Mouse (Mus musculus) neural tube, embryonic 12.5 days (tissue): ENCODE results near the gene Tnik. TPM values are rescaled to one million over a fixed set of nuclear protein-coding genes. Genes with fewer than 3 reads are reported as not detected.

Experiments
- ATAC-seq: fragments of 200-750 bp; cut with Nextera tagmentation; 2 replicates; pipeline ENCODE4 v1.8.0; 2017; ENCODE audit warnings: low read depth, mild to moderate bottlenecking, moderate TSS enrichment, moderate library complexity; ENCODE audit not compliant: low FRiP score
- H3K27ac ChIP-seq: fragments of 300-500 bp; sonication (generic); 2 replicates; pipeline ENCODE4 v1.5.1; 2016
- H3K27me3 ChIP-seq: fragments of 300-500 bp; sonication (generic); replicated peaks from 2 replicates; pipeline ENCODE4 v1.6.1; 2016; ENCODE audit warnings: mild to moderate bottlenecking
- H3K36me3 ChIP-seq: fragments of 300-500 bp; sonication (generic); 2 replicates; pipeline ENCODE4 v1.6.1; 2016; ENCODE audit warnings: mild to moderate bottlenecking
- H3K4me1 ChIP-seq: fragments of 300-500 bp; sonication (generic); 2 replicates; pipeline ENCODE4 v1.6.1; 2016
- H3K4me2 ChIP-seq: fragments of 300-500 bp; sonication (generic); replicated peaks from 2 replicates; pipeline ENCODE4 v1.6.1; 2016; ENCODE audit warnings: mild to moderate bottlenecking
- H3K4me3 ChIP-seq: fragments of 300-500 bp; sonication (generic); 2 replicates; pipeline ENCODE4 v1.5.1; 2016
- H3K9ac ChIP-seq: fragments of 300-500 bp; sonication (generic); 2 replicates; pipeline ENCODE4 v1.6.1; 2016; ENCODE audit warnings: mild to moderate bottlenecking
- H3K9me3 ChIP-seq: fragments of 300-500 bp; sonication (generic); 2 replicates; pipeline ENCODE4 v1.6.1; 2016; ENCODE audit warnings: mild to moderate bottlenecking
- WGBS: fragments of 180-500 bp; shearing (Covaris S2); methylation state at CpG from one replicate; pipeline ENCODE4 v1.1.7; 2016; 5-methylcytosine and 5-hydroxymethylcytosine counted together
- polyA plus RNA-seq: library from polyadenylated mRNA; unstranded; fragments of >200 nt; fragmentation: Nextera tagmentation; extraction: Ambion mirVana; gene quantifications from 2 replicates; pipeline ENCODE4 v1.2.1, GENCODE M21; 2016

The Tnik gene
- polyA plus RNA-seq, 1 experiment from 2014 or later = 50.6 TPM

DNA sequence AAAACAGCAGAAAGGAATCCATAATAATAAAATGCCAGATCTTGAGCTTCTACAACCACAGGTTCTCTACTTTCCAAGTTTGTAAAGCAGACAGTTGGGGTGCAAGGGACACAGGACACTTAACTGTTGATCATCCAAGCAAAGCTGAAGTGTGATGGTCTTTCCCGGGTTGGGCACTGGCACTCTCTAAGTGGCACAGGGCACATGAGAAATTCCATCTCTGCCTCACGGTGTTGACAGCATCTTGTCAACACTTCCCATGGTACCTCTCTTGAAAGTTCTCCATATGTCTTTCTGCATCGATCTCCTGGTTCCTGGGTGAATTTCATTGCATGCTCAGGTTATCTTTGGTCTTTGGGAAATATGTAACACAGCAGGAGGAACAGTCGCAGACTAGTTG, 373.8 kb downstream of the Tnik start:
- ATAC-seq = no peak
- 92% methylated on average over 4 of the region's 4 CpGs for WGBS
- H3K4me3 ChIP-seq = no peak overlapping the region
- H3K27ac ChIP-seq = no peak overlapping the region
- H3K9ac ChIP-seq = no peak overlapping the region
- no peaks in the 10 kb centered on the region for H3K27me3 ChIP-seq
- no peaks in the 10 kb centered on the region for H3K36me3 ChIP-seq
- H3K4me1 ChIP-seq = no peaks in the 10 kb centered on the region
- H3K4me2 ChIP-seq = no peak overlapping the region
- no peaks in the 10 kb centered on the region for H3K9me3 ChIP-seq

DNA sequence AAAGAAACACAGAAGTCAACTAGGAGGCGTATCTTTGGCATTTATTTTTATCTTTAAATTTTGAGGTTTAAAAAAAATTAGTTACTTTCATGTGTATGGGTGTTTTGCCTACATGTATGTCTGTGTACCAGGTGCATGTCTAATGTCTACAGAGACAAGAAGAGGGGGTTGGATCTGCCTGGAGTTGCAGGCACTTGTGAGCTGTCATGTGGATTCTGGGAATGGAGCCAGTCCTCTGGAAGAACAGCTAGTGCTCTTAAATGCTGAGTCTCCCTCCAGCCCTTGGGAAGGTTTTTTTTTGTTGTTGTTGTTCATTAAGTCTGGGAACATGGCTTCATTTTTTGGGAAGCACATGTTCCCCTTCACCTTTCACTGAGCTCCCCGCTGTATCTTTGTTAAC, 375.9 kb downstream of the Tnik start:
- no peaks in the 10 kb centered on the region for H3K36me3 ChIP-seq
- H3K27me3 ChIP-seq = no peaks in the 10 kb centered on the region
- ATAC-seq = no peak
- no peaks in the 10 kb centered on the region for H3K9me3 ChIP-seq
- H3K27ac ChIP-seq = no peak overlapping the region
- no peak overlapping the region for H3K9ac ChIP-seq
- H3K4me2 ChIP-seq = no peak overlapping the region
- H3K4me1 ChIP-seq = no peaks in the 10 kb centered on the region
- 90% methylated on average over 2 of the region's 2 CpGs for WGBS
- H3K4me3 ChIP-seq = no peak overlapping the region

DNA sequence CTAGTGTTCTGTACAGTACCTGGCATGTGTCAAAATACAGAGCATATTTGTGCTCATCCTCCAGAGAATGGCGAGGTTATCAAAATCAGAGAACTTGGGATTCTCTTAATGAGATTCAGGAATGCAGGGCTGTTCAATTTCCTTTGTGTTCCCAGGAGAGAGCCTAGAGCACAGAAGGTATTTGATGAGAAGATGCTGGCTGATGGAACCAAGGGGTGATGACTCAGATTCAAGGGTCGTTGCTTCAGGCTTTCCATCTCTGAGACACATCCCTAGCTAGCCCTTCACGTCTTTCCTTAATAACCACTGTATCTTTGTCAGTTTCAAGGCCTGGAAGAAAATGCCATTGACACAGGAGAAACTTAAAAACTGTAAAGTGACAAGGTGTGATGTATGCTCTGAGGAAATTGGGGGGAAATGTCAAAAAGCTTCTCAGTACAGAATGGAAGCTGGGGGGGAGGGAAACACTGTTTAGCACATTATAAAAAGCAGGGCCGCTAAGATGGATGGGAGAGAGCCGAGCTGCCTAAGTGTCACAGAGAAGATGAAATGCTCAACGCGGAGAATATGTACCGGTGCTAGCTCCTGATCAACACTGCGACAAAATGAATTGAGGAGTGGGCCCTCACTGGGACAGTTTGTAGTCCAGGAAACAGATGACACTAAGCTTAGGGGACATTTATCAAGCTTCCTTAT, 380.4 kb downstream of the Tnik start:
- Histone ChIP-seq H3K9me3 (no peaks in the 10 kb centered on the region), H3K4me2 (no peak overlapping the region), H3K4me3 (no peak overlapping the region), H3K36me3 (0 out of 2 replicates have a peak, but pooled peaks cover 7% of the 10 kb centered on the region), H3K9ac (no peak overlapping the region), H3K27ac (no peak overlapping the region), H3K4me1 (no peaks in the 10 kb centered on the region), H3K27me3 (no peaks in the 10 kb centered on the region)
- WGBS = 82% methylated on average over 9 of the region's 9 CpGs
- ATAC-seq = no peak

- H3K27ac ChIP-seq = no peak overlapping the region
- H3K9ac ChIP-seq = no peak overlapping the region
- no peaks in the 10 kb centered on the region for H3K9me3 ChIP-seq
- 60% methylated on average over 3 of the region's 3 CpGs for WGBS
- H3K4me1 ChIP-seq = no peaks in the 10 kb centered on the region
- no peak overlapping the region for H3K4me3 ChIP-seq
- peaks cover 12% of the 10 kb centered on the region; the same call in 1 of the 2 replicates for H3K36me3 ChIP-seq
- H3K4me2 ChIP-seq = no peak overlapping the region
- no peak for ATAC-seq
- H3K27me3 ChIP-seq = no peaks in the 10 kb centered on the region
These were observed 389.6 kb downstream of the Tnik start for GRCm38 (mm10) chr3:28652574-28652973.

- no peaks in the 10 kb centered on the region for H3K9me3 ChIP-seq
- H3K9ac ChIP-seq = no peak overlapping the region
- 70% methylated on average over 3 of the region's 3 CpGs for WGBS
- ATAC-seq = no peak
- H3K27me3 ChIP-seq = no peaks in the 10 kb centered on the region
- H3K36me3 ChIP-seq = peaks cover 12% of the 10 kb centered on the region; the same call in 1 of the 2 replicates
- no peaks in the 10 kb centered on the region for H3K4me1 ChIP-seq
- no peak overlapping the region for H3K4me2 ChIP-seq
- no peak overlapping the region for H3K4me3 ChIP-seq
- H3K27ac ChIP-seq = no peak overlapping the region
These were observed 390.0 kb downstream of the Tnik start for GRCm38 (mm10) chr3:28653043-28653442.

DNA sequence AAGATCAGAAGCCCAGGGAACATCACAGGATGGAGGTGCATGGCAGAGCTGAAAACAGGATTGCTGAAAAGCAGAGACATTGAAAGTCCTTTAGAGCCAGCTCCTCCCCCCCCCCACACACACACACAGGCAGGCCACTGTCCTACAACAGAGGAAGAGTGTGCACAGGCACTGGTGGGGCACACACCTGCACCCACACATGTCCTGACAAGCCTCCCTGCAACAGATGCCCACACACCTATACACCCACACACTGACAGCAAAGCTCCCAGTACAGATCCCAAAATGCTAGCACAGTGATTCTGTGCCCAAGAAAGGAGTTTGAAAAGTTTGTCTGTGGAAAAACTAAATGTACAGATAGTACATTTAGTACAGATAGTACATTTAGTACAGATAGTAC, 391.7 kb downstream of the Tnik start:
- Histone ChIP-seq H3K27ac (no peak overlapping the region), H3K4me2 (no peak overlapping the region), H3K4me3 (no peak overlapping the region), H3K27me3 (no peaks in the 10 kb centered on the region), H3K36me3 (peaks cover 12% of the 10 kb centered on the region; the same call in 1 of the 2 replicates), H3K9ac (no peak overlapping the region), H3K9me3 (no peaks in the 10 kb centered on the region), H3K4me1 (no peaks in the 10 kb centered on the region)
- no peak for ATAC-seq

GRCm38 (mm10) chr3:28658349-28658748, 395.3 kb downstream of the Tnik start:
- no peak overlapping the region for H3K9ac ChIP-seq
- H3K4me1 ChIP-seq = no peaks in the 10 kb centered on the region
- ATAC-seq = no peak
- WGBS = 45% methylated on average over 1 of the region's 1 CpGs
- H3K27ac ChIP-seq = no peak overlapping the region
- no peak overlapping the region for H3K4me3 ChIP-seq
- peaks cover 8% of the 10 kb centered on the region; the same call in 1 of the 2 replicates for H3K36me3 ChIP-seq
- H3K4me2 ChIP-seq = no peak overlapping the region
- H3K9me3 ChIP-seq = no peaks in the 10 kb centered on the region
- H3K27me3 ChIP-seq = no peaks in the 10 kb centered on the region

DNA sequence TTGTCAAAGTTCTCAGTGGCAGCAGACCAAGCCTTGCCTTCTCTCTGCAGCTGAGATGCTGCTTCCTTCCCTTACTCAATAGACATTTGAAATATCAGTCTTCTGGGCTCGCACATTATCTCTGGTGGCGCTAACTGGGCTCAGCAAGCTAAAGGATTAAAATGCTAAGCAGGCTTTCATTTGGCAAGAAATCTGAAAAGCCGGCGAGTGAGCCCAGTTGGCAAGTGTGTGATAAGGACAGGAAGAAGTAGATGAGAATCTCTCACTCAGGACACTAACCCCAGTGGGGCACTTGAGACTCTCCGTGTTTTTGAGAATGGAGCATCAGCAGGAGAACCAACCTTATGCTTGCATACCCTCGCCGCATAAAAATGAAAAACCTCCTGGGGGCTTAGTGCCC, 417.8 kb downstream of the Tnik start:
- H3K27ac ChIP-seq = no peak overlapping the region
- H3K9ac ChIP-seq = no peak overlapping the region
- H3K9me3 ChIP-seq = no peaks in the 10 kb centered on the region
- H3K4me1 ChIP-seq = no peaks in the 10 kb centered on the region
- no peak overlapping the region for H3K4me3 ChIP-seq
- H3K4me2 ChIP-seq = no peak overlapping the region
- no peaks in the 10 kb centered on the region for H3K36me3 ChIP-seq
- WGBS = 88% methylated on average over 7 of the region's 7 CpGs
- ATAC-seq = no peak
- H3K27me3 ChIP-seq = no peaks in the 10 kb centered on the region

DNA sequence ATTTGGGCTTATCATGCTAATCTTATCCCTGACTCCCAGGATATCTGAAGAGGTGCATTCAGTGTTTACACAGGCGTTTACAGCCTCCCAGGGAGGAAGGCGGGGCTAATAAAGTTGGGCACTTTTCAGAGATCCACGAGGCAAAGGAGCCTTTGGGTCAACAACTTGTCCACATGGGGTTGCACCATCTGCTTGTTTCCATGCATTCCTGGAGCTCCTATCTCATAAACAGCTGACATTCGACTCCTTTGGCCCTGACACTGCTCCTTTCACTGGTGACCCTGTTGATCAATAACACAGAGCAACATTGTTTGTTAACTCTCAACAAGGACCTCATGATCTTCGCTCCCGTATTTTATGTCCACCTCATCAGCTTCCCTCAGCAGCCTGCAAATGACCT, 418.9 kb downstream of the Tnik start:
- Histone ChIP-seq H3K9ac (no peak overlapping the region), H3K27ac (no peak overlapping the region), H3K27me3 (no peaks in the 10 kb centered on the region), H3K36me3 (no peaks in the 10 kb centered on the region), H3K9me3 (no peaks in the 10 kb centered on the region), H3K4me1 (no peaks in the 10 kb centered on the region), H3K4me2 (no peak overlapping the region), H3K4me3 (no peak overlapping the region)
- ATAC-seq = no peak
- WGBS = 33% methylated on average over 6 of the region's 6 CpGs

- H3K27ac ChIP-seq = no peak overlapping the region
- no peak for ATAC-seq
- WGBS = 68% methylated on average over 3 of the region's 3 CpGs
- H3K9ac ChIP-seq = no peak overlapping the region
- no peaks in the 10 kb centered on the region for H3K9me3 ChIP-seq
- no peak overlapping the region for H3K4me3 ChIP-seq
- H3K4me1 ChIP-seq = no peaks in the 10 kb centered on the region
- no peaks in the 10 kb centered on the region for H3K36me3 ChIP-seq
- no peak overlapping the region for H3K4me2 ChIP-seq
- no peaks in the 10 kb centered on the region for H3K27me3 ChIP-seq
These were observed 419.4 kb downstream of the Tnik start for GRCm38 (mm10) chr3:28682411-28682810.

GRCm38 (mm10) chr3:28685510-28685909, 422.5 kb downstream of the Tnik start:
- no peak for ATAC-seq
- no peak overlapping the region for H3K27ac ChIP-seq
- H3K4me1 ChIP-seq = no peaks in the 10 kb centered on the region
- no peaks in the 10 kb centered on the region for H3K36me3 ChIP-seq
- H3K9ac ChIP-seq = no peak overlapping the region
- H3K9me3 ChIP-seq = no peaks in the 10 kb centered on the region
- no peak overlapping the region for H3K4me3 ChIP-seq
- no peaks in the 10 kb centered on the region for H3K27me3 ChIP-seq
- 89% methylated on average over 2 of the region's 2 CpGs for WGBS
- H3K4me2 ChIP-seq = no peak overlapping the region

DNA sequence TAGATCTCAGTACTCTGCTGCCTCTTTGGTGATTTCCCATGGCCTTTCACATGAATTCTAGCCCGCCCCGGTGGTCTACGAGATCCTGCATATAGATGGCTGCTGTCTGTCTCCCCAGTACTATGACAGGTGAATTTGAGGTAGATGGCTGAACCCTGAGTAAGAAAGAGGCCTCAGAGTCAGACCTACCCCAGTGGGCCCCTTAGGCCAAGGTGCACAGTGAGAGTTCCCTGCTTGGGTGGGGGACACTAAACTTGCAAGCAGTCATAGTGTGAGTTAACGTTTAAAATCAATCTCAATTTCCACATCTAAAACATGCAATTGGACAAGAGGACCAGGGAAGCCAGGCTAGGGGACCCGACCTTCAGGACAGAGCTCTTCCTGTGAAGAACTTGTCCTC, 431.8 kb downstream of the Tnik start:
- WGBS = 95% methylated on average over 5 of the region's 5 CpGs
- H3K4me1 ChIP-seq = no peaks in the 10 kb centered on the region
- no peak overlapping the region for H3K27ac ChIP-seq
- H3K4me2 ChIP-seq = no peak overlapping the region
- no peaks in the 10 kb centered on the region for H3K9me3 ChIP-seq
- no peaks in the 10 kb centered on the region for H3K27me3 ChIP-seq
- ATAC-seq = no peak
- no peak overlapping the region for H3K9ac ChIP-seq
- no peaks in the 10 kb centered on the region for H3K36me3 ChIP-seq
- H3K4me3 ChIP-seq = no peak overlapping the region

GRCm38 (mm10) chr3:28695608-28696007, 432.6 kb downstream of the Tnik start:
- no peak overlapping the region for H3K4me2 ChIP-seq
- H3K4me3 ChIP-seq = no peak overlapping the region
- H3K9ac ChIP-seq = no peak overlapping the region
- no peaks in the 10 kb centered on the region for H3K4me1 ChIP-seq
- no peaks in the 10 kb centered on the region for H3K9me3 ChIP-seq
- H3K27me3 ChIP-seq = no peaks in the 10 kb centered on the region
- WGBS = 90% methylated on average over 13 of the region's 13 CpGs
- H3K27ac ChIP-seq = no peak overlapping the region
- H3K36me3 ChIP-seq = no peaks in the 10 kb centered on the region
- ATAC-seq = no peak
